Mouse (Mus musculus): ENCODE results near the gene Coa3. TPM values are rescaled to one million over a fixed set of nuclear protein-coding genes. Genes with fewer than 3 reads are reported as not detected.

Coa3 gene
- 322 and 371 TPM in 2 replicates for polyA plus RNA-seq (2012; rRNA removed)

DNA sequence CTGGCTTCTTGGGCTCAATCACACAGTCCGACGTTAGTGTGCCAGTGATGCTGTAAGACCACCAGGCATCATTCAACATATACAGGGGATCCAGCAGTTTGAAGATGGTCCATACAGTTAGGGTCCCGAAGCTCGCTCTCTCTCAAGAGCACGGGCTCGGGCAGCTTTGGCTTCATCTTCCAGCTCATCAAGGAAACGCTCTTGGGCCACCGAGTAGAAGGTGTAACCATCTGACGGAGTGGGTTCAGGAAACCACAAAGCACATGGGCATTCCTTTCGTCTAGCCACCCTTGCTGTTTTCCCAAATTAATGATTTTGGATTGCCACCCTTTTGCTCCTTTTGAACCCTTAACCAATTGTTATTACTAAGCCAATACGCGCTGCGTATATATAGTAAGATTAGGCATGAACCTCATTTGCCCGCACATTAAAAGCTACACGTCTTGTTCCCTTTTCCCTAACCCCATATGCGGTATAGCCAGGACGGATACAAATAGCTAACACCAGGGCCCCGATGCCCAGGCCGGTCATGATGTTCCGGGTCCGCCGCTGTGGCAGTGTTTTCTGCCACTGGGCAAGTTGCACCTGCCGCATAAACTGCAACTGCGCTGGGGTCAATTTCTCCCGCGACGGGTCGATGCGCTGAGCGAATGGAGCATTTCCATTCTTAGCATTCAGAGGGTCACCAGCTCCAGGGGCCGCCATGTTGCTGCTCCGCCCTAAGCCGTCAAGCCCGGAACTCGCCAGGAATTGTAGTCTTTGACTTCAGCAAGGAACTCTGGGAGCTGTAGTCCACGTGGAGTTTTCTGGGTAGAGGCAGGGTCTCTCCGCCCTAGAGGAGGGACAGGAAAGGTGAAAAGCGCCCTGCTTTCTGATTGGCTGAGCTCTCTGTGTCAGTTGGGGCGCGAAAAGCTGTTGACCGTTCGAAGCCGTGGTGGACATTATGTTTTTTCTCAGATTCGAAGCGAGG lies at the start of gene Coa3, which contains the start of gene Cntd1:
Coa3 (minus strand) TSS at position 892 of the 970 bp plus-strand sequence.
Cntd1 (plus strand) TSS at position 790 of the 970 bp plus-strand sequence.

DNA sequence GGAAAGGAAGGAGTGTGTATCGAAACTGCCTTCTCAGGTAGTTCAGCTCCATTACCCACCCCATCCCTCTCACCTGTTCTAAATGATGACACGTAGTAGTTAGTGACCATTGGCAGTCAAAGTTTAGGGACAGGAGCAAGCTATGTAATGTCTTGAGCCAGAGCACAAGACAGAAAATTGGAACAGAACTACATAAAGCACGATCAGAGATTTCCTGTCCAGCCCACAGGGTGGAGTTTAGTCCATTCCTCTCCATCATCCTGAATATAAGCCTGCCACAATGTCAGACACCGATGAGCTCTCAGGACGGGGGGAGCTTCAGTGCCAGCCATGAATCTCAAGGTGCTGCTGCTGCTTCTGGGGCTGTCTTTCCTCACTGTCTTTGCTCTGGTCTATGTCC lies 45.8 kb upstream of the Coa3 start, which contains the start of gene Aoc2:
Aoc2 (plus strand) TSS at position 301 of the 400 bp plus-strand sequence.

DNA sequence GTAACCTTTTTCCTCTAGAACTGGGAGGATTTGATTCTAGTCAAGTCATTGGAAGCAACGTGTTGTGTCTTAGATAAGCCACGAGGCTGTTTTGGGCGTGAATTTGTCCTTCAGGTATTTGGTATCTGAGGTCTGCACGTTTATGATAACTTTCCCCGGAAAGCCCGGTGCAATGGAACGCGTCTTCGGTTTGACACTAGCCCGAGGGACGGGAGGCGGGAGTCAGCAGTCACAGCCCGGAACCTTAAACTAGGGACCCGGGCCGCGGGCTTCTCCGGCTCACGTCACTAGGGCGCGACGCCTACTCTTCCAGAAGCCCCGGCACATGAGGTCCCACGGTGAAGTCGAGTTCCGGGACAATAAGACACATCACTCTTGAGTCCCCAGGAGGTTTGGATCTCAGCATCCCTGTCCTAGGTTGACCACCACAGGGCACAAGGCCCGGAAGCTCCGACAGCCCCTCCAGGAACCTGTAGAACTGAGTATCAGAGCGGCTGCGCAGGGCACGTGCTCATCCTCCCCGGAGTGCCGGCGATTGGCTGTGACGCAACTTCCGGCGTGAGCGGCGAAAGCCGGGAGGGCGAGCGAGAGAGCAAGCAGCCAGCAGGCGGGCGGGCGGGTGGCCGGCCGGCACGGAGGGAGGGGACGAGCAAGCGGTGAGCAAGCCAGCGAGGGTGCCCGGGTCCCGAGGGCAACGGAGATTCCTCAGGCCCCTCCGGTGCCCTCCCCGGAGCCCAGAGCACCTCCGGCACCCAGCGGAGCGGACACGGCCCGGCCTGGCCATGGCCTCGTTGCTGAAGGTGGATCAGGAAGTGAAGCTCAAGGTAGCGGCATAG lies 37.0 kb upstream of the Coa3 start, which contains the start of gene Psme3:
Psme3 (plus strand) TSS at position 549 of the 836 bp plus-strand sequence.

DNA sequence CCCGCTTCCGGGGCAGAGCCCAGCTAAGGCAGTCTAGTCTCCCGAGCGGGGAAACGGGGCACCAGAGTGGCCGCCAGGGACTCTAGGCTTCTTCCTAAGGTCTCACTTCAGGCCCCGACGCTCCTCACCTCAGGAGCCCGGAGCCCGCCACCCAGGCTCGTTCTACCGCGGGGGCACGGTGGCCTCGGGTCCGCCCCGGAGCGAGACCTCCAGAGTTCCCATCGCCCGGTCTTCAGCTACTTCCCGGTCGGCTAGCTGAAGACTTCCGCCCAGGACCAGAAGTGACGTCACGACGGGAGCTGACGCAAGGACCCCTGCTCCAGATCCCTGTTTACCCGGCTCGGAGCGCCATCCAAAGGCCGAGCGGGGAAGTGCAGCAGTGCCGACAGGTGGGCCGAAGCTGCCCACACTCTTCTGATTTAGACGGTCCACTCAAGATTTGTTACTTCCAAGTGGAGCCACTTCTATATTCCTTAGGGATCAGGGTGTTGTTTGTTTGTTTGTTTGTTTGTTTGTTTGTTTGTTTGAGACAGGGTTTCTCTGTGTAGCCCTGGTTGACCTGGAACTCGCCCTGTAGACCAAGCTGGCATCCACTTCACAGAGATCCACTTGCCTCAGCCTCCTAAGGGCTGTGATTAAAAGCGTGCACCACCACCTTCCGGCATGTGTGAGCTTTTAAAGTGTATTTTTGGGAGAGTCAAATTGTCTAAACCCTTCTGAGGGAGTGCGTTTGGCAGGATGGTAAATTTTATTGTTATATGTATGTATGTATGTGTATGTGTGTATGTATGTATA lies 23.3 kb upstream of the Coa3 start, which contains the start of gene Becn1:
Becn1 (minus strand) TSS at position 283 of the 795 bp plus-strand sequence.

DNA sequence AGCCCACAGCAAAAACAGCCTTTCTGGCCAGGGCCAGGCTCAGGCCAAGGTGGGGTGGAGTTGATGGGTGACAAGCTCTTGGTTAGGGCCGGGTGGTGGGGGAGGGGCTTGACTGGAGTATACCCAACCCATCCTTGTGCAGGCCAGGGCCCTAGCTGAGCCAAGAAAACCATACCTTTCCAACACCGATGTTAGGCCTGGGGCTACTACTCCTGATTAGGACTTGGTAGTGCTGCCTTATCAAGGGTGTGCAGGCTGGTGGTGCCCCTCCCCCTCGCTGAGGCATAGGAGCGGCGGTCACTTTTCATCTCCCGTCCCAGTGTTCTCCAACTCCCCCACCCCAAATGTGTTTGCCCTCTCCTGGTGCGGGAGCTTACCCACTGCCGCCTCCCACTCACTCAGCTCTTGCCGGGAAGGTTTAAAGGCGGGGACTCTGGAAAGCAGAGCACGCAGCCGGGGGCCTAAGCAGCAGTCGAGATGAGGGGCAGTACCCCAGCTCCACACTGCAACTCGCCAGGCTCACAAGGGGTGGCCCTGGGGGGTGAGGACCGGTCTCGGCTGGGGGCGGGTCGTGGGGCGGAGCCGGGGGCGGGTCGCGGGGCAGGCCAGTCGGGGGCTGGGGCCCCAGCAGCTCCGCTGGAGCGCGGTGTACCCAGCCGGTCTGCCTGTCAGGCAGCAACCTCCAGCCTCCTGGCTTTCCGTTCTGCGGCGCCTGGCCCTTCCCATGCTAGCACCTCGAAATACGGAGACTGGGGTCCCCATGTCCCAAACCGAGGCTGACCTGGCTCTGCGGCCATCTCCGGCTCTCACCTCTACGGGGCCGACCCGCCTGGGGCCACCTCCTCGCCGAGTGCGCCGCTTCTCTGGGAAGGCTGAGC lies 18.7 kb downstream of the Coa3 start, which contains the start of gene Wnk4:
Wnk4 (plus strand) TSS at position 620 of the 878 bp plus-strand sequence.

DNA sequence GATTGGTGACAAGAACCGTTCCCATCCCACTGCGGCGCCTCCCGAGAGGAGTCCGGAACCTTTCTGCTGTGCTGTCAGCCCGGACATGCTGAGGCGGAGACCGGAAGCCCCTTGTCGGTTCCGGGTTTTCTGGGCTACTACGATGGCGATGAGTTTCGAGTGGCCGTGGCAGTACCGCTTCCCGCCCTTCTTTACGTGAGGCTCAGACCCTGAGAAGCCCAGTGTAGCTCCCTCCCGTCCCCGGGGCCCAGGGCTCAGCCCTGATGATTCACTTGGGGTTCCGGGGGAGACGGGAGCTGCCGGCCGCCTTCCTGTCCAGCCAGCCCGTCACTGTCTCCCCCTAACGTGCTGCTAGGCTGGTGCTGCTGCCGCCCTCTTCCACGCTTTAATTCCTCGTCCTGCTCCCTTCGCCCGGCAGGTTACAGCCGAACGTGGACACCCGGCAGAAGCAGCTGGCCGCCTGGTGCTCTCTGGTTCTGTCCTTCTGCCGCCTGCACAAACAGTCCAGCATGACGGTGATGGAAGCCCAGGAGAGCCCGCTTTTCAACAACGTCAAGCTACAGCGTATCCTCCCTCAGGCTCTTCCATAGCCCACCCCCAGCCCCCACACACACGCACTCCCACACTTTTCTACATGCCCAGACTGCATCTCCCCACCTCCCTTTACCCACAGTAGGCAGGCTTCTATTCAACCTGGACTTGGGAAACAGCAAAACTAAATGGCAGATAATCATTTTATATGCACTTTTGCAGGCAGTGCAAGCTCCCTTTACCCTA lies 25.1 kb downstream of the Coa3 start, which contains the start of gene Vps25:
Vps25 (plus strand) TSS at position 95 of the 777 bp plus-strand sequence.

DNA sequence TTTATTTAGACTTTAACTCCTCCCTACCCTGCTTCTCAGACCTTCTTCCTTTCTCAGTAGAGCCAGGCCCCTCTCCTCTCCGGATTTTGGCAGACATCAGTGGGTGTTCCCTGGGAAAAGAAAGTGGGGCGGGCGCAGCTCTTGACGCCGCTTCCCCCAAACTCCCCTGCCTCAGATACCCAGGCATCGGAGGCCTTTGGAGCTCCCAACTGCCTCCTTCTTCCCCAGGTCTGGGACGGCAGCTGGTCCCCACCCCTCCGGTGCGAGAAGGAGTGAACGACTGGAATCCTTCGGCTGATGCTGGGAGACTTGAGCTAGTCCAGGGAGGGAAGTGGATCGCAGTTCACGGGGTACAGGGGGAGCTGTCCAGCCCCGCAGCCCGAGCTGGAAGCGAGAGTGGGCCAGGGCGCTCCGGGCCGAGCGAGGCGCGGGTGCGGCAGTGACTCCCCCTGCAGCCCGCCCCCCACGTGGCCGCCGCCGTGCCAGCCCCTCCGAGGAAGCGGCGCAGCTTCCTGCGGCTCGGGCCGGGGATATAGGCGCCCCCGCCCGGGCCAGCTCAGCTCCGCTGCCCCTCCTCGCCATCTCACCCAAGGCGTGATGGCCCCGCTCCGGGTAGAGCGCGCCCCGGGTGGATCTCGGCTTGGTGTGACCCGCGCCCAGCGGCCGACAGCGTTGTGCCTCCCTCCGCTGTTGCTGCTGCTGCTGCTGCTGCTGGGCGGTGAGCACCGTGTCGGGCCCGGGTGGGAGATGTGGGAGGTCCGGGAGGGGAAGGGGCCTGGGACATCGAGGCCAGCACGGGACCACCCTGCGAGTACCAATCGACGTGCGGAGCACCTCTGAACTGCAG lies 32.8 kb downstream of the Coa3 start, which contains the start of gene Ramp2:
Ramp2 (plus strand) TSS at position 174 of the 847 bp plus-strand sequence.

Other genes with a start within 250 kb of the Coa3 start
- 19.1 and 22.4 TPM in 2 replicates for gene Naglu, start 209.1 kb downstream of the Coa3 start, polyA plus RNA-seq (2012; rRNA removed)
- gene Hsd17b1, start 200.7 kb downstream of the Coa3 start, polyA plus RNA-seq (2012; rRNA removed): 0.17 and 0.28 TPM in 2 replicates
- 21.0 and 26.1 TPM in 2 replicates for gene Coasy, start 196.5 kb downstream of the Coa3 start, polyA plus RNA-seq (2012; rRNA removed)
- 30.3 and 32.5 TPM in 2 replicates for gene Mlx, start 191.8 kb downstream of the Coa3 start, polyA plus RNA-seq (2012; rRNA removed)
- 0.12 and 0.17 TPM in 2 replicates for gene Psmc3ip, start 183.7 kb downstream of the Coa3 start, polyA plus RNA-seq (2012; rRNA removed)
- 22.6 and 22.7 TPM in 2 replicates for gene Retreg3, start 159.2 kb downstream of the Coa3 start, polyA plus RNA-seq (2012; rRNA removed)
- gene Tubg1, start 159.2 kb downstream of the Coa3 start, polyA plus RNA-seq (2012; rRNA removed): 8.8 and 9.5 TPM in 2 replicates
- 2.2 and 2.7 TPM in 2 replicates for gene Tubg2, start 123.2 kb downstream of the Coa3 start, polyA plus RNA-seq (2012; rRNA removed)
- 2.1 and 3.0 TPM in 2 replicates for gene Cntnap1, start 108.6 kb downstream of the Coa3 start, polyA plus RNA-seq (2012; rRNA removed)
- gene Plekhh3, start 107.8 kb downstream of the Coa3 start, polyA plus RNA-seq (2012; rRNA removed): 48.6 and 67.7 TPM in 2 replicates
- gene Ccr10, start 103.7 kb downstream of the Coa3 start, polyA plus RNA-seq (2012; rRNA removed): 0.55 TPM in 1 of 2 replicates, not detected in the other
- gene Ezh1, start 52.7 kb downstream of the Coa3 start, polyA plus RNA-seq (2012; rRNA removed): 9.5 and 10.8 TPM in 2 replicates
- gene Ramp2, start 33.1 kb downstream of the Coa3 start, polyA plus RNA-seq (2012; rRNA removed): 28.0 and 40.4 TPM in 2 replicates
- gene Vps25, start 25.4 kb downstream of the Coa3 start, polyA plus RNA-seq (2012; rRNA removed): 72.1 and 77.8 TPM in 2 replicates
- gene Wnk4, start 18.5 kb downstream of the Coa3 start, polyA plus RNA-seq (2012; rRNA removed): 11.2 TPM in 2 replicates
- gene Cntd1, start 102 bp downstream of the Coa3 start, polyA plus RNA-seq (2012; rRNA removed): 0.04 and 0.05 TPM in 2 replicates
- gene Becn1, start 23.2 kb upstream of the Coa3 start, polyA plus RNA-seq (2012; rRNA removed): 45.6 and 56.4 TPM in 2 replicates
- 15.1 and 19.9 TPM in 2 replicates for gene Psme3, start 37.1 kb upstream of the Coa3 start, polyA plus RNA-seq (2012; rRNA removed)
- gene Aoc2, start 45.9 kb upstream of the Coa3 start, polyA plus RNA-seq (2012; rRNA removed): 2.2 and 2.3 TPM in 2 replicates
- gene Aoc3, start 51.5 kb upstream of the Coa3 start, polyA plus RNA-seq (2012; rRNA removed): 10.8 and 13.3 TPM in 2 replicates
- gene G6pc, start 88.4 kb upstream of the Coa3 start, polyA plus RNA-seq (2012; rRNA removed): not detected in 2 replicates
- gene Aarsd1, start 138.5 kb upstream of the Coa3 start, polyA plus RNA-seq (2012; rRNA removed): 9.5 and 10.3 TPM in 2 replicates
- not detected in 2 replicates for gene Gm27029, start 145.7 kb upstream of the Coa3 start, polyA plus RNA-seq (2012; rRNA removed)
- 15.6 and 17.9 TPM in 2 replicates for gene Rundc1, start 146.0 kb upstream of the Coa3 start, polyA plus RNA-seq (2012; rRNA removed)
- gene Ptges3l, start 146.2 kb upstream of the Coa3 start, polyA plus RNA-seq (2012; rRNA removed): 2.6 and 3.7 TPM in 2 replicates
- 103 and 107 TPM in 2 replicates for gene Rpl27, start 163.2 kb upstream of the Coa3 start, polyA plus RNA-seq (2012; rRNA removed)
- gene Ifi35, start 169.3 kb upstream of the Coa3 start, polyA plus RNA-seq (2012; rRNA removed): 16.6 and 18.3 TPM in 2 replicates
- 7.1 and 8.6 TPM in 2 replicates for gene Rnd2, start 185.9 kb upstream of the Coa3 start, polyA plus RNA-seq (2012; rRNA removed)
- gene Vat1, start 187.1 kb upstream of the Coa3 start, polyA plus RNA-seq (2012; rRNA removed): 72.9 and 93.3 TPM in 2 replicates

Data from stomach, adult 2 months (tissue).